Mouse (Mus musculus): ENCODE data around the gene Olfr513. TPM values are rescaled to one million over a fixed set of nuclear protein-coding genes. Genes with fewer than 3 reads are reported as not detected.

Gene Olfr513
- polyA plus RNA-seq (2012; rRNA removed), result not detected in 2 replicates

- DNase-seq (ENCODE audit: low read depth), result no peak
Observed at GRCm38 (mm10) chr7:108750673-108751072, at the start of gene Olfr513. Gene Olfr513, plus strand, starts transcription at chr7:108750973.

- no peak for DNase-seq (ENCODE audit: low read depth)
Observed at GRCm38 (mm10) chr7:108713020-108713419, 37.8 kb upstream of the Olfr513 start, which contains the start of gene Olfr512. Gene Olfr512, plus strand, starts transcription at chr7:108713320.

GRCm38 (mm10) chr7:108760411-108760810, 9.6 kb downstream of the Olfr513 start:
- DNase-seq (ENCODE audit: low read depth), result no peak

DNA sequence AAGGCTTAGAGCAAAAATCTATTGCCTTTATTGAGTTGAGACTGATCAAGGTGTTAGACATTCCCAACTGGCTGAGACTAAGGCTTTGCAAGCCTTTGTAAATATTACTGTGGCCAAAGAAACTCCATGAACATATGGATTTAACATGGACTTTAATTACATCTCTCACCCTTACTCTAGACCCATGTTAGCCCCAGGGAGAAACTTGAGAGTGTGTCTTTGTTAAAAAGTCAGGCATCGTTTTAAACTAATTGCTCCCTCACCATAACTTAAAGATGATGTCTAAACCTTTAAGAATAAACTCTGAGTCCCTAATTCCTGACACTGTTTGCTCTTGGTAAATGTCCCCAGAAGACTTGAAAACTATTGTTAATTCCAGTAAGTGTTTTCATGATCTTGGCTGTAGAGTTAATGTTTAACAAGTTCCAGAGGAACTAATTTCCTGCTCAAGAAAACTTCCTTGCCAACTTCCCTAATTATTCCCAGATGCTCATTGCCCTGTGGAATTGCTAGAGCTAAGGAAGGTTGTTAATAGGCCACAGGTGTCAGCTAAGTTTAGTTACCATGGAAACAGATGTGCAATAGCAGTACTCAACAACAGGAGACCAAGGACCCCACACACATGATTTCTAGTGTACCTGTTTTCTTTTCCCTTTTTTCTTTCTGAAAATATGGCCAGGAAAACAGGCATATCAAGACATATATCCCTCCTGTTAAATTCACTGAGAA, 46.6 kb downstream of the Olfr513 start:
- DNase-seq (ENCODE audit: low read depth), result no peak

Other genes starting within 250 kb of the Olfr513 start
- not detected in 2 replicates for gene Olfr502, start 225.9 kb upstream of the Olfr513 start, polyA plus RNA-seq (2012; rRNA removed)
- gene Olfr503, start 206.4 kb upstream of the Olfr513 start, polyA plus RNA-seq (2012; rRNA removed), result not detected in 2 replicates
- gene Olfr504, start 185.2 kb upstream of the Olfr513 start, polyA plus RNA-seq (2012; rRNA removed), result not detected in 2 replicates
- not detected in 2 replicates for gene Olfr506, start 140.2 kb upstream of the Olfr513 start, polyA plus RNA-seq (2012; rRNA removed)
- not detected in 2 replicates for gene Olfr507, start 129.2 kb upstream of the Olfr513 start, polyA plus RNA-seq (2012; rRNA removed)
- gene Olfr508, start 121.0 kb upstream of the Olfr513 start, polyA plus RNA-seq (2012; rRNA removed), result not detected in 2 replicates
- not detected in 2 replicates for gene Olfr509, start 99.1 kb upstream of the Olfr513 start, polyA plus RNA-seq (2012; rRNA removed)
- gene Olfr510, start 84.6 kb upstream of the Olfr513 start, polyA plus RNA-seq (2012; rRNA removed), result not detected in 2 replicates
- gene Olfr512, start 37.7 kb upstream of the Olfr513 start, polyA plus RNA-seq (2012; rRNA removed), result not detected in 2 replicates
- not detected in 2 replicates for gene Olfr514, start 75.0 kb downstream of the Olfr513 start, polyA plus RNA-seq (2012; rRNA removed)
- gene Olfr516, start 99.6 kb downstream of the Olfr513 start, polyA plus RNA-seq (2012; rRNA removed), result not detected in 2 replicates
- not detected in 2 replicates for gene Olfr517, start 121.4 kb downstream of the Olfr513 start, polyA plus RNA-seq (2012; rRNA removed)
- not detected in 2 replicates for gene Olfr518, start 134.0 kb downstream of the Olfr513 start, polyA plus RNA-seq (2012; rRNA removed)
- not detected in 2 replicates for gene Olfr519, start 143.4 kb downstream of the Olfr513 start, polyA plus RNA-seq (2012; rRNA removed)
- 0.31 and 0.34 TPM in 2 replicates for gene Nlrp10, start 179.2 kb downstream of the Olfr513 start, polyA plus RNA-seq (2012; rRNA removed)
- gene Eif3f, start 183.4 kb downstream of the Olfr513 start, polyA plus RNA-seq (2012; rRNA removed), result 96.4 and 177 TPM in 2 replicates
- gene Tub, start 199.4 kb downstream of the Olfr513 start, polyA plus RNA-seq (2012; rRNA removed), result 0.20 and 0.49 TPM in 2 replicates